Mouse (Mus musculus): ENCODE measurements around the gene F8.
"Not testable (repeated sequence)": the region's sequence is repeated elsewhere in the genome, so short reads cannot be mapped to it uniquely, and the experiment has no call there.

- not testable (repeated sequence) for TF ChIP-seq CTCF, EP300 (IDR thresholded peaks at IDR 0.05; ENCODE audit: low read depth)
Measured at GRCm38 (mm10) chrX:75143124-75143555, 239.3 kb downstream of the F8 start.
